Mouse (Mus musculus): Measurements from ENCODE around the gene Slc9a3r2. TPM values are rescaled to one million over a fixed set of nuclear protein-coding genes. Genes with fewer than 3 reads are reported as not detected.

Gene Slc9a3r2
- polyA plus RNA-seq, 1 experiment from 2014 or later, result 49.3 TPM

- Histone ChIP-seq H3K4me1 (ENCODE audit: control insufficient read depth, insufficient read depth, low read length) (0 out of 2 replicates have a peak, but pooled peaks cover 3% of the 10 kb centered on the region), H3K36me3 (ENCODE audit: control insufficient read depth, insufficient read depth, low read length) (0 out of 2 replicates have a peak, but pooled peaks cover 4% of the 10 kb centered on the region), H3K9me3 (ENCODE audit: control insufficient read depth, low read length) (no peaks in the 10 kb centered on the region), H3K4me3 (ENCODE audit: low read depth, low read length) (no peak overlapping the region), H3K9ac (replicated peaks; ENCODE audit: low read depth, low read length) (no peak overlapping the region; the same call in 1 of the 2 replicates), H3K27me3 (ENCODE audit: control insufficient read depth, insufficient read depth, low read length) (no peaks in the 10 kb centered on the region), H3K4me2 (ENCODE audit: low read depth, low read length) (no peak overlapping the region), H3K27ac (ENCODE audit: low read depth, low read length) (no peak overlapping the region)
- no peak for ATAC-seq (ENCODE audit: low read depth)
- WGBS, result 63% methylated on average over 7 of the region's 7 CpGs
Observed at GRCm38 (mm10) chr17:24644030-24644715, 6.0 kb downstream of the Slc9a3r2 start.

GRCm38 (mm10) chr17:24642791-24643343 lies 7.3 kb downstream of the Slc9a3r2 start:
- no peak for ATAC-seq (ENCODE audit: low read depth)
- WGBS, result 83% methylated on average over 6 of the region's 6 CpGs
- Histone ChIP-seq H3K4me1 (ENCODE audit: control insufficient read depth, insufficient read depth, low read length) (0 out of 2 replicates have a peak, but pooled peaks cover 3% of the 10 kb centered on the region), H3K36me3 (ENCODE audit: control insufficient read depth, insufficient read depth, low read length) (0 out of 2 replicates have a peak, but pooled peaks cover 4% of the 10 kb centered on the region), H3K27me3 (ENCODE audit: control insufficient read depth, insufficient read depth, low read length) (no peaks in the 10 kb centered on the region), H3K27ac (ENCODE audit: low read depth, low read length) (no peak overlapping the region), H3K4me3 (ENCODE audit: low read depth, low read length) (no peak overlapping the region), H3K4me2 (ENCODE audit: low read depth, low read length) (no peak overlapping the region), H3K9me3 (ENCODE audit: control insufficient read depth, low read length) (no peaks in the 10 kb centered on the region), H3K9ac (replicated peaks; ENCODE audit: low read depth, low read length) (no peak overlapping the region)

GRCm38 (mm10) chr17:24641944-24642343 lies 8.2 kb downstream of the Slc9a3r2 start:
- WGBS, result 89% methylated on average over 14 of the region's 14 CpGs

GRCm38 (mm10) chr17:24640581-24640980 lies 9.5 kb downstream of the Slc9a3r2 start:
- Histone ChIP-seq H3K9ac (replicated peaks; ENCODE audit: low read depth, low read length) (no peak overlapping the region), H3K4me3 (ENCODE audit: low read depth, low read length) (no peak overlapping the region), H3K27me3 (ENCODE audit: control insufficient read depth, insufficient read depth, low read length) (no peaks in the 10 kb centered on the region), H3K36me3 (ENCODE audit: control insufficient read depth, insufficient read depth, low read length) (0 out of 2 replicates have a peak, but pooled peaks cover 4% of the 10 kb centered on the region), H3K4me2 (ENCODE audit: low read depth, low read length) (no peak overlapping the region), H3K27ac (ENCODE audit: low read depth, low read length) (no peak overlapping the region), H3K4me1 (ENCODE audit: control insufficient read depth, insufficient read depth, low read length) (0 out of 2 replicates have a peak, but pooled peaks cover 3% of the 10 kb centered on the region), H3K9me3 (ENCODE audit: control insufficient read depth, low read length) (no peaks in the 10 kb centered on the region)
- 93% methylated on average over 15 of the region's 15 CpGs for WGBS
- no peak for ATAC-seq (ENCODE audit: low read depth)

More at GRCm38 (mm10) chr17:24641944-24642343, 8.2 kb downstream of the Slc9a3r2 start:
- no peak for ATAC-seq (ENCODE audit: low read depth)
- no peaks in the 10 kb centered on the region for H3K9me3 ChIP-seq (ENCODE audit: control insufficient read depth, low read length)
- no peaks in the 10 kb centered on the region for H3K27me3 ChIP-seq (ENCODE audit: control insufficient read depth, insufficient read depth, low read length)
- 0 out of 2 replicates have a peak, but pooled peaks cover 3% of the 10 kb centered on the region for H3K4me1 ChIP-seq (ENCODE audit: control insufficient read depth, insufficient read depth, low read length)
- no peak overlapping the region for H3K27ac ChIP-seq (ENCODE audit: low read depth, low read length)
- no peak overlapping the region for H3K4me2 ChIP-seq (ENCODE audit: low read depth, low read length)
- H3K4me3 ChIP-seq (ENCODE audit: low read depth, low read length), result no peak overlapping the region
- no peak overlapping the region for H3K9ac ChIP-seq (replicated peaks; ENCODE audit: low read depth, low read length)
- H3K36me3 ChIP-seq (ENCODE audit: control insufficient read depth, insufficient read depth, low read length), result 0 out of 2 replicates have a peak, but pooled peaks cover 4% of the 10 kb centered on the region

- WGBS, result 87% methylated on average over 7 of the region's 7 CpGs
Observed at GRCm38 (mm10) chr17:24640119-24640518, 10.0 kb downstream of the Slc9a3r2 start.

DNA sequence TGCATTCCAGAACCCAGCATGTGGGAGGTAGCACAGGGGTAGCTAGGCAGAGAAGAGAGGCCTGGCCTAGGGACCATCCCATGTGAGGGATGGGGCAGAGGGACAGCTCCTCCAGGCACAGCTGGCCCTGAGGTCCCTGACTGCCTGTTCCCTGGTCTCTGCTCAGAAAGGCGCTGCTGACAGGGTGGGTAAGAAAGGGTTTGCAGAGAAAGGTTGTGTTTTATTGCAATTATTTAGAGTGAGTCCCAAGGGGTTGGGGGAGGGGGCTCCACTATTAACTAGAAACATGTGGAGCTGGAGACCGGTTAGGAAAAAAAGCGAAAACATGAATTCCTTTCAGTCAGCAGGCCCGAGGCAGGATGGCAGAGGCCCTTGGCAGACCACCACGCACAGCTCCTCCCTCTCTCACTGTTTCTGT lies 10.5 kb downstream of the Slc9a3r2 start:
- Histone ChIP-seq H3K4me3 (ENCODE audit: low read depth, low read length) (no peak overlapping the region), H3K27ac (ENCODE audit: low read depth, low read length) (no peak overlapping the region), H3K36me3 (ENCODE audit: control insufficient read depth, insufficient read depth, low read length) (0 out of 2 replicates have a peak, but pooled peaks cover 4% of the 10 kb centered on the region), H3K4me2 (ENCODE audit: low read depth, low read length) (no peak overlapping the region), H3K9me3 (ENCODE audit: control insufficient read depth, low read length) (no peaks in the 10 kb centered on the region), H3K27me3 (ENCODE audit: control insufficient read depth, insufficient read depth, low read length) (no peaks in the 10 kb centered on the region), H3K4me1 (ENCODE audit: control insufficient read depth, insufficient read depth, low read length) (0 out of 2 replicates have a peak, but pooled peaks cover 3% of the 10 kb centered on the region), H3K9ac (replicated peaks; ENCODE audit: low read depth, low read length) (no peak overlapping the region)
- 59% methylated on average over 5 of the region's 5 CpGs for WGBS
- 0 out of 2 replicates have a peak, but pooled peaks have one; percentile 26 for ATAC-seq (ENCODE audit: low read depth)

More at GRCm38 (mm10) chr17:24640119-24640518, 10.0 kb downstream of the Slc9a3r2 start:
- Histone ChIP-seq H3K27ac (ENCODE audit: low read depth, low read length) (no peak overlapping the region), H3K27me3 (ENCODE audit: control insufficient read depth, insufficient read depth, low read length) (no peaks in the 10 kb centered on the region), H3K9me3 (ENCODE audit: control insufficient read depth, low read length) (no peaks in the 10 kb centered on the region), H3K4me3 (ENCODE audit: low read depth, low read length) (no peak overlapping the region), H3K9ac (replicated peaks; ENCODE audit: low read depth, low read length) (no peak overlapping the region), H3K4me2 (ENCODE audit: low read depth, low read length) (no peak overlapping the region), H3K4me1 (ENCODE audit: control insufficient read depth, insufficient read depth, low read length) (0 out of 2 replicates have a peak, but pooled peaks cover 3% of the 10 kb centered on the region), H3K36me3 (ENCODE audit: control insufficient read depth, insufficient read depth, low read length) (0 out of 2 replicates have a peak, but pooled peaks cover 4% of the 10 kb centered on the region)
- no peak for ATAC-seq (ENCODE audit: low read depth)

DNA sequence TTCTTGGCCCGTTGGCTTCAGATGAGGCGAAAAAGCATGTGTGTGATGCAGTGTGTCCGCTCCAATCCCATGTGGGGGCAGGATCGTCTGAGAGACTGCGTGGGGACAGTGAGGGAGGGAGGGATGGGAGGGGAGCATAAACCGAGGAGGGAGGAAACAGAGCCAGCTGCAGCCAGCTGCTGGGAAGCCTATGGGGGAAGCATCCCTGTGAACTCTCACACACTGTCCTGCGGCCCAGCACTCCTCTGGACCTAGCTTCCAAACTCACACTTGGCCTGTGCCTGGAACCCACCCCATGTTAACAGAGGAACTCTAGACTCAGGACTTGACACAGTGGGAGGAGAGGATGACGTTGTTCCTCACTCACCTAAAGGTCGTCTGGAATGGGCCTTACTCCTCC lies 11.3 kb downstream of the Slc9a3r2 start:
- 0 out of 2 replicates have a peak, but pooled peaks have one; percentile 13 for ATAC-seq (ENCODE audit: low read depth)
- H3K9me3 ChIP-seq (ENCODE audit: control insufficient read depth, low read length), result no peaks in the 10 kb centered on the region
- 68% methylated on average over 9 of the region's 9 CpGs for WGBS
- no peak overlapping the region for H3K4me2 ChIP-seq (ENCODE audit: low read depth, low read length)
- H3K4me3 ChIP-seq (ENCODE audit: low read depth, low read length), result no peak overlapping the region
- no peak overlapping the region for H3K9ac ChIP-seq (replicated peaks; ENCODE audit: low read depth, low read length)
- no peaks in the 10 kb centered on the region for H3K27me3 ChIP-seq (ENCODE audit: control insufficient read depth, insufficient read depth, low read length)
- no peak overlapping the region for H3K27ac ChIP-seq (ENCODE audit: low read depth, low read length)
- 0 out of 2 replicates have a peak, but pooled peaks cover 4% of the 10 kb centered on the region for H3K36me3 ChIP-seq (ENCODE audit: control insufficient read depth, insufficient read depth, low read length)
- H3K4me1 ChIP-seq (ENCODE audit: control insufficient read depth, insufficient read depth, low read length), result 0 out of 2 replicates have a peak, but pooled peaks cover 3% of the 10 kb centered on the region

- H3K27ac ChIP-seq (ENCODE audit: low read depth, low read length), result no peak overlapping the region
- H3K4me3 ChIP-seq (ENCODE audit: low read depth, low read length), result no peak overlapping the region
- no peak overlapping the region for H3K9ac ChIP-seq (replicated peaks; ENCODE audit: low read depth, low read length)
- 95% methylated on average over 4 of the region's 4 CpGs for WGBS
- H3K4me1 ChIP-seq (ENCODE audit: control insufficient read depth, insufficient read depth, low read length), result 0 out of 2 replicates have a peak, but pooled peaks cover 3% of the 10 kb centered on the region
- H3K9me3 ChIP-seq (ENCODE audit: control insufficient read depth, low read length), result no peaks in the 10 kb centered on the region
- no peak for ATAC-seq (ENCODE audit: low read depth)
- H3K27me3 ChIP-seq (ENCODE audit: control insufficient read depth, insufficient read depth, low read length), result no peaks in the 10 kb centered on the region
- H3K36me3 ChIP-seq (ENCODE audit: control insufficient read depth, insufficient read depth, low read length), result 0 out of 2 replicates have a peak, but pooled peaks cover 4% of the 10 kb centered on the region
- no peak overlapping the region for H3K4me2 ChIP-seq (ENCODE audit: low read depth, low read length)
Observed at GRCm38 (mm10) chr17:24638214-24638613, 11.9 kb downstream of the Slc9a3r2 start.
